Mouse (Mus musculus): ENCODE measurements at regions not wholly inside any gene's neighbourhood (a gene's known extent, or its start where the extent isn't known, plus 50 kb on each side); places are given as distances from the start of the nearest gene placed in this dataset.

- Histone ChIP-seq H3K36me3 (ENCODE audit: insufficient read depth, low read length) (no peaks in the 10 kb centered on the region), H3K9me3 (ENCODE audit: low read length) (no peaks in the 10 kb centered on the region), H3K27me3 (ENCODE audit: insufficient read depth, low read length) (no peaks in the 10 kb centered on the region), H3K4me2 (ENCODE audit: low read depth, low read length, poor library complexity, severe bottlenecking) (no peak overlapping the region), H3K4me1 (ENCODE audit: insufficient read depth, low read length) (no peaks in the 10 kb centered on the region), H3K4me3 (ENCODE audit: low read depth, low read length) (no peak overlapping the region), H3K27ac (ENCODE audit: low read depth, low read length) (0 out of 2 replicates have a peak overlapping the region, but pooled peaks have one; percentile 13), H3K9ac (replicated peaks; ENCODE audit: low read length, poor library complexity, severe bottlenecking) (no peak overlapping the region)
- no peak for TF ChIP-seq CTCF (IDR thresholded peaks at IDR 0.05)
- no peak for ATAC-seq (ENCODE audit: low FRiP score)
- 33% methylated on average over 4 of the region's 4 CpGs for WGBS
- DNase-seq (ENCODE audit: low spot score) = no peak
Observed at GRCm38 (mm10) chr13:83885729-83886128, 336.4 kb upstream of the Tmem161b start.

GRCm38 (mm10) chr13:83914697-83915096 lies 307.4 kb upstream of the Tmem161b start:
- TF ChIP-seq CTCF (IDR thresholded peaks at IDR 0.05) = no peak
- Histone ChIP-seq H3K9me3 (ENCODE audit: low read length) (no peaks in the 10 kb centered on the region), H3K9ac (replicated peaks; ENCODE audit: low read length, poor library complexity, severe bottlenecking) (no peak overlapping the region), H3K36me3 (ENCODE audit: insufficient read depth, low read length) (no peaks in the 10 kb centered on the region), H3K27me3 (ENCODE audit: insufficient read depth, low read length) (no peaks in the 10 kb centered on the region), H3K27ac (ENCODE audit: low read depth, low read length) (no peak overlapping the region), H3K4me1 (ENCODE audit: insufficient read depth, low read length) (no peaks in the 10 kb centered on the region), H3K4me2 (ENCODE audit: low read depth, low read length, poor library complexity, severe bottlenecking) (no peak overlapping the region), H3K4me3 (ENCODE audit: low read depth, low read length) (no peak overlapping the region)
- WGBS = 72% methylated on average over 2 of the region's 2 CpGs
- DNase-seq (ENCODE audit: low spot score) (no peak), ATAC-seq (ENCODE audit: low FRiP score) (no peak)

- H3K4me2 ChIP-seq (ENCODE audit: low read depth, low read length, poor library complexity, severe bottlenecking) = no peak overlapping the region
- no peaks in the 10 kb centered on the region for H3K9me3 ChIP-seq (ENCODE audit: low read length)
- 70% methylated on average over 2 of the region's 2 CpGs for WGBS
- no peak overlapping the region for H3K9ac ChIP-seq (replicated peaks; ENCODE audit: low read length, poor library complexity, severe bottlenecking)
- no peak overlapping the region for H3K27ac ChIP-seq (ENCODE audit: low read depth, low read length)
- H3K4me1 ChIP-seq (ENCODE audit: insufficient read depth, low read length) = no peaks in the 10 kb centered on the region
- no peaks in the 10 kb centered on the region for H3K36me3 ChIP-seq (ENCODE audit: insufficient read depth, low read length)
- H3K27me3 ChIP-seq (ENCODE audit: insufficient read depth, low read length) = no peaks in the 10 kb centered on the region
- no peak for TF ChIP-seq CTCF (IDR thresholded peaks at IDR 0.05)
- no peak overlapping the region for H3K4me3 ChIP-seq (ENCODE audit: low read depth, low read length)
- ATAC-seq (ENCODE audit: low FRiP score) (no peak), DNase-seq (ENCODE audit: low spot score) (no peak)
Observed at GRCm38 (mm10) chr13:83932761-83933160, 289.3 kb upstream of the Tmem161b start.

GRCm38 (mm10) chr13:83946495-83946894 lies 275.6 kb upstream of the Tmem161b start:
- Histone ChIP-seq H3K4me2 (ENCODE audit: low read depth, low read length, poor library complexity, severe bottlenecking) (no peak overlapping the region), H3K27me3 (ENCODE audit: insufficient read depth, low read length) (no peaks in the 10 kb centered on the region), H3K27ac (ENCODE audit: low read depth, low read length) (no peak overlapping the region), H3K4me3 (ENCODE audit: low read depth, low read length) (no peak overlapping the region), H3K36me3 (ENCODE audit: insufficient read depth, low read length) (no peaks in the 10 kb centered on the region), H3K9me3 (ENCODE audit: low read length) (no peaks in the 10 kb centered on the region), H3K4me1 (ENCODE audit: insufficient read depth, low read length) (no peaks in the 10 kb centered on the region), H3K9ac (replicated peaks; ENCODE audit: low read length, poor library complexity, severe bottlenecking) (no peak overlapping the region)
- 62% methylated on average over 4 of the region's 4 CpGs for WGBS
- ATAC-seq (ENCODE audit: low FRiP score) (peak; percentile 27; the same call in 1 of the 2 replicates), DNase-seq (ENCODE audit: low spot score) (no peak)
- TF ChIP-seq CTCF (IDR thresholded peaks at IDR 0.05) = no peak

GRCm38 (mm10) chr13:83951163-83951562 lies 270.9 kb upstream of the Tmem161b start:
- H3K27me3 ChIP-seq (ENCODE audit: insufficient read depth, low read length) = no peaks in the 10 kb centered on the region
- no peak overlapping the region for H3K4me3 ChIP-seq (ENCODE audit: low read depth, low read length)
- TF ChIP-seq CTCF (IDR thresholded peaks at IDR 0.05) = no peak
- H3K4me1 ChIP-seq (ENCODE audit: insufficient read depth, low read length) = no peaks in the 10 kb centered on the region
- H3K9ac ChIP-seq (replicated peaks; ENCODE audit: low read length, poor library complexity, severe bottlenecking) = no peak overlapping the region
- no peak overlapping the region for H3K27ac ChIP-seq (ENCODE audit: low read depth, low read length)
- no peak for DNase-seq (ENCODE audit: low spot score)
- ATAC-seq (ENCODE audit: low FRiP score) = no peak
- H3K4me2 ChIP-seq (ENCODE audit: low read depth, low read length, poor library complexity, severe bottlenecking) = no peak overlapping the region
- H3K36me3 ChIP-seq (ENCODE audit: insufficient read depth, low read length) = no peaks in the 10 kb centered on the region
- no peaks in the 10 kb centered on the region for H3K9me3 ChIP-seq (ENCODE audit: low read length)

GRCm38 (mm10) chr13:83951808-83952207 lies 270.3 kb upstream of the Tmem161b start:
- Histone ChIP-seq H3K36me3 (ENCODE audit: insufficient read depth, low read length) (no peaks in the 10 kb centered on the region), H3K27ac (ENCODE audit: low read depth, low read length) (no peak overlapping the region), H3K9ac (replicated peaks; ENCODE audit: low read length, poor library complexity, severe bottlenecking) (no peak overlapping the region), H3K4me1 (ENCODE audit: insufficient read depth, low read length) (no peaks in the 10 kb centered on the region), H3K9me3 (ENCODE audit: low read length) (no peaks in the 10 kb centered on the region), H3K4me3 (ENCODE audit: low read depth, low read length) (no peak overlapping the region), H3K4me2 (ENCODE audit: low read depth, low read length, poor library complexity, severe bottlenecking) (no peak overlapping the region), H3K27me3 (ENCODE audit: insufficient read depth, low read length) (no peaks in the 10 kb centered on the region)
- ATAC-seq (ENCODE audit: low FRiP score) (no peak), DNase-seq (ENCODE audit: low spot score) (no peak)
- TF ChIP-seq CTCF (IDR thresholded peaks at IDR 0.05) = no peak
- WGBS = 84% methylated on average over 3 of the region's 3 CpGs
